Mouse (Mus musculus) limb, embryonic 12.5 days (tissue): ENCODE measurements around the gene Sept9. TPM values are rescaled to one million over a fixed set of nuclear protein-coding genes. Genes with fewer than 3 reads are reported as not detected.
A peak's percentile ranks its signal among the peaks of the same experiment; 100 is the strongest.
"Not testable (repeated sequence)": the region's sequence is repeated elsewhere in the genome, so short reads cannot be mapped to it uniquely, and the experiment has no call there.

Experiments used
- ATAC-seq: fragments of 200-750 bp; cut with Nextera tagmentation; 2 replicates; pipeline ENCODE4 v1.8.0; 2017; ENCODE audit warnings: low read depth, moderate TSS enrichment; ENCODE audit not compliant: insufficient number of reproducible peaks, insufficient read depth, low FRiP score, low TSS enrichment
- H3K27ac ChIP-seq: fragments of 300-500 bp; sonication (generic); 2 replicates; pipeline ENCODE4 v1.5.1; 2016; ENCODE audit warnings: mild to moderate bottlenecking, moderate library complexity
- H3K27me3 ChIP-seq: fragments of 300-500 bp; sonication (generic); 2 replicates; pipeline ENCODE4 v1.6.1; 2016; ENCODE audit warnings: mild to moderate bottlenecking, moderate library complexity
- H3K36me3 ChIP-seq: fragments of 300-500 bp; sonication (generic); 2 replicates; pipeline ENCODE4 v1.6.1; 2016; ENCODE audit warnings: mild to moderate bottlenecking, moderate library complexity
- H3K4me1 ChIP-seq: fragments of 300-500 bp; sonication (generic); replicated peaks from 2 replicates; pipeline ENCODE4 v1.6.1; 2016
- H3K4me2 ChIP-seq: fragments of 300-500 bp; sonication (generic); 2 replicates; pipeline ENCODE4 v1.6.1; 2016; ENCODE audit warnings: mild to moderate bottlenecking, moderate library complexity
- H3K4me3 ChIP-seq: fragments of 300-500 bp; sonication (generic); replicated peaks from 2 replicates; pipeline ENCODE4 v1.5.1; 2016; ENCODE audit warnings: mild to moderate bottlenecking
- H3K9ac ChIP-seq: fragments of 300-500 bp; sonication (generic); replicated peaks from 2 replicates; pipeline ENCODE4 v1.6.1; 2016; ENCODE audit warnings: mild to moderate bottlenecking, moderate library complexity
- H3K9me3 ChIP-seq: fragments of 300-500 bp; sonication (generic); 2 replicates; pipeline ENCODE4 v1.6.1; 2016; ENCODE audit warnings: mild to moderate bottlenecking, moderate library complexity
- WGBS: fragments of 180-500 bp; shearing (Covaris S2); methylation state at CpG from one replicate; pipeline ENCODE4 v1.1.7; 2016; 5-methylcytosine and 5-hydroxymethylcytosine counted together
- polyA plus RNA-seq: library from polyadenylated mRNA; unstranded; fragments of >200 nt; fragmentation: Nextera tagmentation; extraction: Ambion mirVana; gene quantifications from 2 replicates; pipeline ENCODE4 v1.2.1, GENCODE M21; 2016

Sept9 gene
- polyA plus RNA-seq, 1 experiment from 2014 or later, result 234 TPM

DNA sequence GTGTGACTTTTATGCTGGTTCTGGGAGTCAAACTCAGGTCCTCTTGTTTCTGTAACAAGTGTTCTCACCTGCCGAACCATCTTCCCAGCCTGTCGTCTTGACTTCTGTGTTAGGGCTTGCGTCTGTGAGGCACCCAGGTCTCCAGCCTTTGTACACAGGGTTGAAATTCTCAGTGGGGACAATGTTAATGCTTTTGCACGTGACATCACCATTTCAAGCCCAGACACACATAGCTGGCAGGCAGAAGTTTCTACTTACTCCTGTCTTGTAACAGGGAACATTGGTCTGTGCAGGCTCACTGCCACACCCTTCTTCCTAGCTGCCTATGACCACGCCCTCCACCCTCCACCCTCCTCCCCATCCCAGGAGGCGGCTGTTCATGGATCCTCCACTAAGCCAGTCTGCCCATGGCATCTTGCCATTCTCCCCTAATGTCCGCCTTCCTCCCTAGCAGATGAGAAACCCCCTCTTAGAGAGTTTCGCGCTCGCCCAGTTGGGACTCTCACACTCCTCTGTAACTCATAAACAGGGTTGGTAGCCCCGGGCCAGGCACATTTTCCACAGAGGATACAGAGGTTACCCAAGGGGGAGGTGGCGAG, 124.6 kb downstream of the Sept9 start:
- 0 out of 2 replicates have a peak overlapping the region, but pooled peaks have one; percentile 1 for H3K9ac ChIP-seq
- no peaks in the 10 kb centered on the region for H3K9me3 ChIP-seq
- H3K36me3 ChIP-seq, result no peaks in the 10 kb centered on the region
- no peak overlapping the region for H3K4me3 ChIP-seq
- H3K27me3 ChIP-seq, result no peaks in the 10 kb centered on the region
- no peak overlapping the region for H3K4me2 ChIP-seq
- 65% methylated on average over 12 of the region's 12 CpGs for WGBS
- no peak overlapping the region for H3K27ac ChIP-seq
- H3K4me1 ChIP-seq, result peaks cover 82% of the 10 kb centered on the region
- ATAC-seq, result no peak

DNA sequence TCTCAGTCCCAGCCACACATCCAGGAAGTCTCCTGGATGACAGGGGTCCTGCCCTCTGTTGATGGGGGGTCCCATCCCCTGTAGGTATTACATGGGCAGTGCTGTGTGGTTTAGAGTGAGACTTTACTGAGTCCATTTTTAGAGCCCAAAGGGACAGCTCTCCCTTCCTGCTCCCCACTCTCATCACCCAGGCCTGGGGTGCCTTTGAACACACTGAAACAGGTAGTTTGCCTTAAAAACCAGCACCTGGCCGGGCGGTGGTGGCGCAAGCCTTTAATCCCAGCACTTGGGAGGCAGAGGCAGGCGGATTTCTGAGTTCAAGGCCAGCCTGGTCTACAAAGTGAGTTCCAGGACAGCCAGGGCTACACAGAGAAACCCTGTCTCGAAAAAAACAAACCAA, 125.3 kb downstream of the Sept9 start:
- not testable (repeated sequence) for H3K36me3 ChIP-seq, H3K27ac ChIP-seq, ATAC-seq, H3K9ac ChIP-seq, H3K4me2 ChIP-seq, H3K27me3 ChIP-seq, H3K9me3 ChIP-seq, H3K4me3 ChIP-seq
- H3K4me1 ChIP-seq, result peaks cover 76% of the 10 kb centered on the region
- 95% methylated on average over 5 of the region's 5 CpGs for WGBS

DNA sequence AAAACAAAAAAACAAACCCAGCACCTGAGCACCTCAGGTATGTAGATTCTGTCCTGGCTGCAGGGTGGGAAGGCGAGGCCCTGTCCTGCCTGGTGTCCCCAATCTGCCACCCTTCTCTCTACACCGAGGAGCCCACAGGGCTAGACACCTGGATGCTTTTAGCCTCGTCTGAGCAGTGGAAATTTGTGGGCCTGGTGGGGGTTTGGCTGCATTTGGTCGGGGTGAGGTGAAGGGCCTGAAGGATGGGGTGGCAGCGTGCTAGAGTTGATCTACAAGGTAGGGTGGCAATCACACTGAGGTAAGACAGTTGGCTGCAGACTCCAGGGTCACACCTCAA, 125.6 kb downstream of the Sept9 start:
- Histone ChIP-seq H3K4me1 (peaks cover 76% of the 10 kb centered on the region), H3K9ac (no peak overlapping the region), H3K4me2 (no peak overlapping the region), H3K4me3 (no peak overlapping the region), H3K36me3 (peaks cover 9% of the 10 kb centered on the region; the same call in 1 of the 2 replicates), H3K27me3 (no peaks in the 10 kb centered on the region), H3K9me3 (no peaks in the 10 kb centered on the region), H3K27ac (peak overlapping the region; percentile 51; the same call in 1 of the 2 replicates)
- WGBS, result 53% methylated on average over 5 of the region's 5 CpGs
- ATAC-seq, result no peak

DNA sequence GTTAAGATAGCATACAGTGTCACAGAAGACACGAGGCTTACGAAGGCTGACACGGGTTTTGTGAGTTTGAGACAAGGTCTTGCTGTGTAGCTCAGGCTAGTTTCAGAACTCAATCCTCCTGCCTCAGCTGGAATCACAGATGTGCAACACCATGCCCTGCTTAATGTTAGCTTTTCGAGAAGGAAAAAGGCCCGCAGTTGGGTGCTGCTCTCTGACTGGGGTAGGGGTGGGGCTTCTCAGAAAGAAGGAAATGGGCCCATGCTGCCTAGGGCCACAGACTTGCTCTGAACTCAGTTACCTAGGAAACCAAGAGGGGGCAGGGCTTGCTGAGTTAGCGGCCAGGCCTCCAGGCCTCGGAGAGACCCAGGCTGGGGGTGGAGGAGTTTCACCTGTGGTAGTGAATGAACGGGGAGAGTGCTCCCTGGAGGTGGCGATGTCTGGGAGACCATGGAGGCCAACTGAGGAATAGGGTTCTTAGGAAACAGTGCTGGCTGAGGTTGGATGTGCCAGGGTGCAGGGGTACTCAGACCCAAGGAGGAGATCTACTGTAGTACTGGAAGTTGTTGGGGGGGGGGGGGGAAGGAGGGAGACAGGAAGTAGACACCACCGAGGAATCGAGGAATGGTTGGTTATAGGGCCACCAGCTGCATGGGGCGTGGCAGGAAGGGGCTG, 126.1 kb downstream of the Sept9 start:
- H3K9ac ChIP-seq, result no peak overlapping the region
- no peak for ATAC-seq
- H3K27me3 ChIP-seq, result no peaks in the 10 kb centered on the region
- H3K9me3 ChIP-seq, result no peaks in the 10 kb centered on the region
- peaks cover 9% of the 10 kb centered on the region; the same call in 1 of the 2 replicates for H3K36me3 ChIP-seq
- 0 out of 2 replicates have a peak overlapping the region, but pooled peaks have one; percentile 2 for H3K4me2 ChIP-seq
- no peak overlapping the region for H3K4me3 ChIP-seq
- peaks cover 76% of the 10 kb centered on the region for H3K4me1 ChIP-seq
- peak overlapping the region; percentile 51; the same call in 1 of the 2 replicates for H3K27ac ChIP-seq
- 24% methylated on average over 12 of the region's 12 CpGs for WGBS

DNA sequence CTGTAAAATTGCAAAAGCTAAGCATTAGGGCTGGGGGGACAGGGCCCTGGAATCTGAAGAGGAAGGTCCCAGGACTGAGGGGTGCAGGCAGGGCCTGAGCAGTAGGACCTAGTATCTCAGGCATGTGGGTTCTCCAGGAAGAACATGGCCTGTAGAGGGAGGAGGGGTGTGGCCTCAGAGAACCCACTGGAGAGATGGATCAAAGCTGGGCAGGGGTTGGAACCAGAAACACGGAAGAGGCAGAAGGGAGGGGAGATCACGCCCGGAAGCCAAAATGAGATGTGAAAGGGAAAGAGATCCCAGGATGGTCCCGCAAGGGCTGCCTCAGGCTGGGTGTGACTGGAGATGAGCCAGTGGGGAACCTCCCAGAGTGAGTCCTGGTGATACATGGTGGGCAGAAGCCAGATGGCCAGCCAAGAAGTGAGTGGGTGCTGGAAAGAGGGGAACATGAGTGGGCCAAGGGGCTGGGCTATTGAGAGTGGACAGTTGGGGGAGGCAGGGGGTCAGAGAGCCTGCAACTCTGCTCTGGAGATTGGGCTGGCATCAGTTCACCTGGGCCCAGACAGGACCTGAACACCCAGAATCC, 126.8 kb downstream of the Sept9 start:
- H3K4me1 ChIP-seq, result peaks cover 76% of the 10 kb centered on the region
- peaks cover 9% of the 10 kb centered on the region; the same call in 1 of the 2 replicates for H3K36me3 ChIP-seq
- H3K4me3 ChIP-seq, result no peak overlapping the region
- 0 out of 2 replicates have a peak overlapping the region, but pooled peaks have one; percentile 2 for H3K4me2 ChIP-seq
- no peaks in the 10 kb centered on the region for H3K9me3 ChIP-seq
- no peak for ATAC-seq
- 65% methylated on average over 4 of the region's 4 CpGs for WGBS
- no peak overlapping the region for H3K27ac ChIP-seq
- H3K27me3 ChIP-seq, result no peaks in the 10 kb centered on the region
- H3K9ac ChIP-seq, result no peak overlapping the region

DNA sequence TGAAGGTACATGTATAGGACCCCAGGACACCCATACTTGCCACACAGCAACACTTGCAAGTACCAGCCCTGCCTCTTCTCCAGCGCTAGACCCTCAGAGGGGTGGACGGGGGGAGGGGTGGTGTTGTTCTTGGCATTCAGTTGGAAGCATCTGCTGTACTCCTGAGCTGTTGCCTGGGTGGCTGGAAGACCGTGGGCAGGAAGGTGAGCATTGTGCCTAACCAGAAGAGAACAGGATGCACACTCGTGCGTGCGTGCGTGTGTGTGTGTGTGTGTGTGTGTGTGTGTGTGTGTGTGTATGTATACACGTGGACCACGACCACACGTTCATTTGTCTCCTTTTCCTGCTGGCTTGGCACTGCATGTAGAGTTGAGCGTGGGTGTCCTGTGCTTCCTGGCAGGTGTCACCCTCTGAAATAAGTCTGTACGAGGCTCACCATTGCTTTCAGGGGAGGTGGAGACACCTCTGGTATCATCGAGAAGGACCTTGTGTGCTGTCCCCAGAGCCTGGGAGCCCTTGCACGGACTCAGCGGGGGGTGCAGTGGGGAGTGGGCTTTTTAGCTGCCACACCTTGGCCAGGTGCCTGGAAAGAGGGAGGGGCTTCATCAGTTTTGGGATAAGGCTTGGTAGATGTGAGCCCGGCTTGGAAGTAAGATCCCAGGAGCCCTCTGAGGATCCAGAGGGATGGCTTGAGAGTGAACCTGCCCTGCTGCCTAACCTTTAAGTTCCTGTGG, 127.6 kb downstream of the Sept9 start:
- ATAC-seq, result no peak
- H3K4me1 ChIP-seq, result peaks cover 76% of the 10 kb centered on the region
- 78% methylated on average over 16 of the region's 16 CpGs for WGBS
- H3K4me2 ChIP-seq, result no peak overlapping the region
- no peaks in the 10 kb centered on the region for H3K27me3 ChIP-seq
- peaks cover 9% of the 10 kb centered on the region; the same call in 1 of the 2 replicates for H3K36me3 ChIP-seq
- no peak overlapping the region for H3K27ac ChIP-seq
- no peak overlapping the region for H3K4me3 ChIP-seq
- no peak overlapping the region for H3K9ac ChIP-seq
- H3K9me3 ChIP-seq, result no peaks in the 10 kb centered on the region

DNA sequence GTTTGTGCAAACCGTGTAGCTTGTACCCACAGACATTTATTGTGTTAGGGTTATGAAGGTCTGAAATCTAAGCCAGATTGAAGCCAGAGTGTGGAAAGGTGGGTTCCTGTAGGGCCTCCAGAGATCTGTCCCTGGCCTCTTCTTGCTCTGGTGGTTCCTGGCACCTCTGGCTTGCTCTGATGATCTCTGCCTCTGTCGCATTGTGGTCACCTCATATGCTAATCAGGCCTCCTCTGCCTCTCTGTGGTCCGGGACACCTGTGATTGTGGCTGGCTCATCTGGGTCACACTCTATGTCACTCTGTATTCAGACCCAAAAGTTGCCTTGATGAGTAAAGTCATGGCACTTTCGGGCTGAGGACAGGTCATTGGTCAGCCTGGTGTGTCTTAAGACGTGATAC, 128.2 kb downstream of the Sept9 start:
- Histone ChIP-seq H3K27ac (no peak overlapping the region), H3K4me1 (peaks cover 74% of the 10 kb centered on the region), H3K27me3 (no peaks in the 10 kb centered on the region), H3K36me3 (peaks cover 9% of the 10 kb centered on the region; the same call in 1 of the 2 replicates), H3K4me2 (no peak overlapping the region), H3K4me3 (no peak overlapping the region), H3K9ac (no peak overlapping the region), H3K9me3 (no peaks in the 10 kb centered on the region)
- no peak for ATAC-seq
- WGBS, result 83% methylated on average over 5 of the region's 5 CpGs

DNA sequence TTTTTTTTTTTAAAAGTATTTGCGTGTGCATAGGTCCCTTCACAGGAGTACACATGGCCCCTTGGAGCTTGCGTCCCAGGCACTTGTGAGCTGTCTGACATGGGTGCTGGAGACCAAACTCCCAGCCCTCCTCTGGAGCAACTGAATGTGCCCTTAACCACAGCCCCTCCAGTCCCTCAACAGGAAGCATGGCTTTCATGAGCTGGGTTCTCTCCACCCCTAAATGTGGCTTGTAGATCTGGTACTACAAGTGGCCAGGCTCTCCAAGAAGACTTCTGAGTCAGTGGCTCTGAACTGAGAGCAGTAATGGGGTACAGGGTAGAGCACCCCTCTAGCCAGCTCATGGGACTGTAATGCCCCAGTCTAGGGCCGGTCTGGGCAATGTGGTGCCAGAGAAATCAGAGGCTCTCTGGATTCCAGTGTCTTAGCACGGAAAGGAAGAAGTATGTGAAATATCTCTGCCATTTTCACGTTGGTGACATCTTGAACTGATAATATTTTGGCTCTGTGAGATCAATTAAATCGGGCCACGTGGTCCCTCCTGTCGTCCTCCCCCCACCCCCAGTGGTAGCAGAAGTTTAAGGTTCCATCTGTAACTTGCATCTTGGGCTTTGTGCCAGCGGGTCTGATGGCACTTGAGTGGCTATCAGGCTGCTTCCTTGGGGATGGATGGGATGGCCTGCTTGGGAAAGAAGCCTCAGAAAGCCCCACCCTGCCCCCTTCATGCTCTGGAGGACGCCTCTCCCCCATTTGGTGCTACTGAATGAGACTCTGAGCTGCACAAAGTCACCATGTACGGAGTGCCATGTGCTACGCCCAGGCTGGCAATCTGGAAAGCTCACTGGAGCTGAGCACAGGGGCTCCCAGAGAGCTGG, 130.9 kb downstream of the Sept9 start:
- Histone ChIP-seq H3K27me3 (no peaks in the 10 kb centered on the region), H3K4me2 (peak overlapping the region; percentile 67), H3K9me3 (no peaks in the 10 kb centered on the region), H3K4me1 (peaks cover 74% of the 10 kb centered on the region), H3K27ac (peak overlapping the region; percentile 96), H3K9ac (no peak overlapping the region), H3K4me3 (no peak overlapping the region), H3K36me3 (peaks cover 9% of the 10 kb centered on the region; the same call in 1 of the 2 replicates)
- WGBS, result 58% methylated on average over 12 of the region's 12 CpGs
- no peak for ATAC-seq

DNA sequence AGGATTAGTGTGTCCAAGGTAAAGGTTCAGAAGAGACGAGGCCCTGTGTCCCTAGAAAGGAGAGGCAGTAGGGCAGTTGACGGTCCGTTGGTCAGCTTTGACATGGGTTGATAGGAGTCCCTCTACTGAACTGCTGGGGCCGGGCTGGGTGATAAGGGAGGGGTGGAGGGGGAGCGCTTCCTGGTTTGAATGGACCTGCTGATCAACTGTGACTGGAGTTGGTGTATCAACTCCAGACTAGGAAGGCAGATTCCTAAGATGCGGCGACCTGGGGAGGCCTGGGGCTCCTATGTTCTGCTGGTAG, 131.4 kb downstream of the Sept9 start:
- WGBS, result 35% methylated on average over 7 of the region's 7 CpGs
- peak overlapping the region; percentile 37; the same call in 1 of the 2 replicates for H3K9ac ChIP-seq
- H3K4me3 ChIP-seq, result peak overlapping the region; percentile 60; the same call in 1 of the 2 replicates
- no peaks in the 10 kb centered on the region for H3K9me3 ChIP-seq
- H3K4me1 ChIP-seq, result peaks cover 68% of the 10 kb centered on the region
- H3K4me2 ChIP-seq, result peak overlapping the region; percentile 67
- ATAC-seq, result no peak
- no peaks in the 10 kb centered on the region for H3K27me3 ChIP-seq
- peak overlapping the region; percentile 96 for H3K27ac ChIP-seq
- H3K36me3 ChIP-seq, result peaks cover 10% of the 10 kb centered on the region

DNA sequence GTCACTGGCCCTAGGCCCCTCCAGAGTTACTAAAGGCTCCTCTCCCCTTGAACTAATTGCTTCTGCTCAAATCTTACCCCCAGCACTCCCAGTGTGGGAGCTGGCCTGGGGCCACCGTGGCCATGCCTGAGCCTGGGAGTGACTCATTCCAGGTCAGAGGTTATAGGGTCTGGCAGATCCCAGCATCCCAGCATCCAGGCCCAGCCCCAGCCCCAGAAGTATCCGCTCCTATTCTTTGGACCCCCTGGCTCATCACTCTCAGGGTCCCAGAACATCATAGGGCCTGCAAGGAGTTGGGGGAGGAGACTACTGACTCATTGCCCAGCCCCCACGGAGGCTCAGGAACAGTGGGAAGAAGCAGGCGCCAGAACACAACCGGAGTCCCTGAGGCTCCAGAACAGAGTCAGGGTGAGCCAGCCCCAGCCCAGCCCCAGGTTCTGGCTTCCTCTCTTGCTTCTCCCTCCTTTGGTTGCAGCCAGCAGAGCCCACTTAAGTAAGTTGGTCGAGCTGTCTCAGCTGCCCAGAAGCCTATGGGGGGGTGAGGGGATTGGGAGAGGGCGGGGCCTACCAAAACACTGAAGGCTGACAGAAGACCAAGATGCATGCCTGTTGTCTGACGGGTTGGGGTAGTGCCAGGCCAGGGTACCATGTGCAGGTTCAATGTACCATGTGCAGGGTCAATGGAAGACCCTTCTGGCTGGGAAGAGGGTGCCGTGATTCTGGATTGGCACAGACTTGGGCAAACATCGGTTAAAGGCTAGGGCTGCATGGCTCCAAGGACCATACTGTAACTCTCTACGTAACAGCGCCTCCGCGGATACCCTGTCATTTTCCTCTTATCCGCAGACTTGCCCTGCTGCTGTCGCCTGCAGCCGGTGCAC, 132.1 kb downstream of the Sept9 start:
- H3K27me3 ChIP-seq, result no peaks in the 10 kb centered on the region
- peaks cover 14% of the 10 kb centered on the region for H3K36me3 ChIP-seq
- H3K4me1 ChIP-seq, result peaks cover 61% of the 10 kb centered on the region
- H3K27ac ChIP-seq, result peak overlapping the region; percentile 96
- no peaks in the 10 kb centered on the region for H3K9me3 ChIP-seq
- peak overlapping the region; percentile 83 for H3K9ac ChIP-seq
- WGBS, result 3% methylated on average over 17 of the region's 17 CpGs
- peak overlapping the region; percentile 67 for H3K4me2 ChIP-seq
- peak overlapping the region; percentile 60 for H3K4me3 ChIP-seq
- ATAC-seq, result peak; percentile 4; the same call in 1 of the 2 replicates
